Mouse (Mus musculus) gastrocnemius, postnatal 36 days (tissue): ENCODE data around the gene Urm1. TPM values are rescaled to one million over a fixed set of nuclear protein-coding genes. Genes with fewer than 3 reads are reported as not detected.
A peak's percentile ranks its signal among the peaks of the same experiment; 100 is the strongest.
"Not testable (repeated sequence)": the region's sequence is repeated elsewhere in the genome, so short reads cannot be mapped to it uniquely, and the experiment has no call there.

ENCODE experiments used
- DNase-seq, 2 experiments: peaks; one replicate each; pipeline ENCODE4 v3.0.0; 2022
- intact Hi-C: fragments of 180-260 bp; cut with DNase I; formaldehyde crosslinking; loops from one replicate; pipeline ENCODE4 v1.15.1; 2025
- long read RNA-seq, 2 experiments: library from polyadenylated mRNA; stranded (forward); transcript quantifications; one replicate each; pipeline ENCODE4 v2.0.0; 2021
- total RNA-seq, 2 experiments: library from RNA; stranded (reverse); gene quantifications; 2 replicates each; pipeline ENCODE4 v1.2.3; 2021

The Urm1 gene
- total RNA-seq, result 10 to 100 TPM; 24.0 to 29.2 TPM
- long read RNA-seq, experiment 1, transcript Urm1-201 (5 exons, 2,196 nt), result major isoform, 8 of 11 reads
- long read RNA-seq, experiment 1, partial matches to known transcripts, result 0 of 11 reads
- long read RNA-seq, experiment 1, other reads (novel, unspliced or antisense), result 2 of 11 reads
- long read RNA-seq, experiment 2, transcript Urm1-201 (5 exons, 2,196 nt), result major isoform, 9 of 17 reads
- long read RNA-seq, experiment 2, partial matches to known transcripts, result 0 of 17 reads
- long read RNA-seq, experiment 2, other reads (novel, unspliced or antisense), result 6 of 17 reads

GRCm38 (mm10) chr2:29820025-29820817, at the start of gene Urm1:
TSS of gene Urm1 (plus strand) at chr2:29820075.
- intact Hi-C loops, result no loop called here
- DNase-seq, result peak; percentile 31 to 50

- no peak for DNase-seq
- intact Hi-C loops, result no loop called here
Measured at GRCm38 (mm10) chr2:29770162-29770561, 49.7 kb upstream of the Urm1 start.

DNA sequence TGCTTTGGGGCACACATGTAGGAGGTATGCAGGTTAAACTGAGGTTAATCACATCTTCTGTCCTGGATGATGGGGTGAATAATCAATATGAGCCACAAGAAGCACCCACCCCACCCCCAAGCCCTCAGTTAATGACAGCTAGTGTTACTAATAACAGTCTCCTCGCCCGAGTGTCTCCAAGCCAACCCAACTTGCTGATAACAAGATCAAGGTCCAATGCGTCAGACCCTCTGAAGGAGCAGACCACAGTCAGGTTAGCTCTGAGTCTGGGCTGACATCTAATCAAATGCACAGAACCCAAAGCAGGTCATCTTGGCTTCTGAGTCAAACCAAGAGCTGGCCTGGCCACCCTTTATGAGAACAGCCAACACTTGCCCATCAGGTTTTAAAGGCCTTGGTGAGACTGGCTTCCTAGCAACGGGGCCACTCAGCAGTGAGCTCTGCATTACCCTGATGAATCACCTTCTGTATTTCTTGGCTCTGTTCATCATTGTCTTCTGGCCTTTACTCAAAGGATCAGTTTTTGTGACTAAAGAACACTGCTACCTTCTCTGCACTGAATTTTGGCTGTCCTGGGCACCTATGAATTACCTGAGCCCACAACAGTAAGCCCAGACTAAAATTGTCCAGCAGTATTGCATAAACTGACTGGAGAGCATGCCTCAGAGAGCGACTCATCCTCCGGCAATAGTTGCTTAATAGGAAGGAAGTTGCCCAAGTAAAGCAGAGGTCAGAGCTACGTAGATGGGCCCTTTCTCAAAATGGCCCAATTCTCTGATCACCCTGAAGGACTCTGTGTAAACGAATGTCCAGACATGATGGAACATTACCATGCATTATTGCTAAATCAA, 48.0 kb upstream of the Urm1 start:
- no peak for DNase-seq
- intact Hi-C loops, result no loop called here

- intact Hi-C loops, result no loop called here
- DNase-seq, result no peak
Measured at GRCm38 (mm10) chr2:29773323-29773722, 46.6 kb upstream of the Urm1 start.

DNA sequence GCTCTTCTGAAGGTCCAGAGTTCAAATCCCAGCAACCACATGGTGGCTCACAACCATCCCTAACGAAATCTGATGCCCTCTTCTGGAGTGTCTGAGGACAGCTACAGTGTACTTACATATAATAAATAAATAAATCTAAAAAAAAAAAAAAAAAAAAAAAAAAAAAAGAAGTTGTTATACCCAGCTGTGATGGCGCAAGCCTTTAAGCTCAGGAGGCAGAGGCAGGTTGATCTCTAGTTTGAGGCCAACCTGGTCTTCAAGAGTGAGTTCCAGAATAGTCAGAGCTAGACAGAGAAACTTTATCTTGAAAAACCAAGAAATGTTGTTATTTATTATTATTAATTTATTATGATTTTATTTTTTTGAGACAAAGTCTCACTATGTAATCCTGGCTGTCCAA, 38.6 kb upstream of the Urm1 start:
- intact Hi-C loops, DNase-seq: not testable (repeated sequence)

DNA sequence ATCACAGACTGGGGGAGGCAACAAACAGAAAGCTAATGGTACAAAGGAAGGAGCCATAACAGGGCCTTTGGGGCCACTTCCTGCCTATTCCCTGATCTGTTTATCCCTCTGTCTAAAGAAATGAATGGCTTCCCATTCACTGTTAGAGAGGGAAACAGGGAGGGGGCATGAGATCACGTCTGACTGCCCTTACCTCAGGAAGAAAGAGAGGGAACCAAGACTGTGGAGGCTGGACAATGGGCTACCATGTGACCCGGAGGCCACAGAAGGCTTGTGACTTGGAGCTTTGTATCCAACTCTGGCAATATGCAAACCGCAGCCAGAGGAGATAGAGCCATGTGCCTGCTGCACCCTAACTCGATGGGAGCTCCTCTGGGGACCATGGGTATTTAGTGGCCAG, 35.6 kb upstream of the Urm1 start:
- intact Hi-C loops, result no loop called here
- no peak for DNase-seq

DNA sequence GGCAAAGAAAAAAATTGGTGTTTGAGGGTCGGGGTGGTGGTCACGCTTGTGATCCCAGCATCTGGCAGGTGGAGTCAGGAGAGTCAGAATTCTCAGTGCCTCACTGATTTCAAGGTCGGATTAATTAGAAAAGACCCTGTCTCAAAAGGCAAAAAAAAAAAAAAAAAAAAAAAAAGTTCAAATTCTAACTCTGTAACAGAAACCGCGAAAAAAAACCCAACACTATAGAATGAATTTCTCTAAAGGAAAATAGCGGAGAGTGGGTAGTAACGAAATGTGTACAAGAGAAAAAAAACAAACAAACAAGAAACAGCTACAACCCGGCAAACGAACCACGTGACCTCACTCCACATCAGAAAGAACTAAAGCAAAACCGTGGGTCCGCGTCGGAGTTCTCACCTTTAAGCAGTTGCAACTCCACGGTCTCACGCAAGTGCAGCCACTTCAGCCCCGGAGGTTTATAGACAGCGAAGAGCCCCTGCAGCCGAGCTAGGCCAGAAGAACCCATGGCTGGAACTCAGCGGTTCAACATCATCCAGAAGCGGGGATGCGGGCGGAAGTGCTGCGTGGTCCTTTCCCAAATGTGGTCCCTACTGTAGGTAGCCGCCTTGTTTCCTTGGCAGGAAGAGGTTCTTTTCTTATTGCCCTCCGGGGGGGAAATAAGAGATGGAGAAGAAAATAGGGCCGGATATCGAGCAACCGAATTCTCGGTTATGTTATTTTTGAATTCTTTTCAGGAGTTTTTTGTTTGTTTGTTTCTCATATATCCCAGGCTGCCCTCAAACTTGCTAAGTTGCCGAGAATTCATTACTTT, 32.6 kb upstream of the Urm1 start, which contains the start of gene Coq4:
TSS of gene Coq4 (plus strand) at position 390 of the 814 bp plus-strand sequence.
- intact Hi-C loops, result no loop called here
- peak; percentile 82 to 87 for DNase-seq

GRCm38 (mm10) chr2:29787937-29788681, 31.8 kb upstream of the Urm1 start, which contains the start of gene Trub2:
TSS of gene Trub2 (minus strand) at chr2:29788502.
- intact Hi-C loops, result no loop called here
- DNase-seq, result peak; percentile 68 to 74

DNA sequence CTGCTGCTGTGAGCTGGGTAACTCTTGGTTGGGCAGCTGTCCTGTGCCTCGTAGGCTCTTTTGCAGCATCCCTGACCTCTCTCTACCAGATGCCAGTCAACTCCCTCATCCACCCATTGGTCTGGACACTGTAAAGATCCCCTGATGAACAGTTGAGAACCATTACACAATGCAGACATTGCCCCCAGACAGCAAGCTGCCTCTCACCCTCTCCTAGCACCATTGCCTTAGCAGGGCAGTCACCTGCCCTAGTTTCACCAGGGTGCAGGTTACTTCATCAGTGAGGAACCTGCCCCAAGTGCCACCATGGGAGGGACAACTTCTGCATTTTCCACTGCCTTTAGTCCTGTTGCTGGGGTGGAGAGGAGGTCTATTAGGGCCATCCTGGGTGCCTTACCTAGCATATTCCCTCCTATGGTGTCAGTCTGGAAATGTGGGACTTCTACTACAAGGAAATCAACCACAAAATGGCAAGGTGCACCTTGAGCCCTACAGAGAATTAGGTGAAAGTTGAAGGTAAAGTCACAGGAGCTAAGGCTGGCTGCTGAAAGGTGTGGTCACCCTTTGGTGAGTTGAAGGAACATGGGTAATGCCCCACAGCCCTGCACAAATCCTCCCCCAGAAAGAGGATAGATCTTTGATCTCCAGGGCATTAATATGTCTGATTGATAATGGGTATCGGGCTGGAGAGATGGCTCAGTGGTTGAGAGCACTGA, 26.9 kb upstream of the Urm1 start:
- intact Hi-C loops, result no loop called here
- no peak for DNase-seq

DNA sequence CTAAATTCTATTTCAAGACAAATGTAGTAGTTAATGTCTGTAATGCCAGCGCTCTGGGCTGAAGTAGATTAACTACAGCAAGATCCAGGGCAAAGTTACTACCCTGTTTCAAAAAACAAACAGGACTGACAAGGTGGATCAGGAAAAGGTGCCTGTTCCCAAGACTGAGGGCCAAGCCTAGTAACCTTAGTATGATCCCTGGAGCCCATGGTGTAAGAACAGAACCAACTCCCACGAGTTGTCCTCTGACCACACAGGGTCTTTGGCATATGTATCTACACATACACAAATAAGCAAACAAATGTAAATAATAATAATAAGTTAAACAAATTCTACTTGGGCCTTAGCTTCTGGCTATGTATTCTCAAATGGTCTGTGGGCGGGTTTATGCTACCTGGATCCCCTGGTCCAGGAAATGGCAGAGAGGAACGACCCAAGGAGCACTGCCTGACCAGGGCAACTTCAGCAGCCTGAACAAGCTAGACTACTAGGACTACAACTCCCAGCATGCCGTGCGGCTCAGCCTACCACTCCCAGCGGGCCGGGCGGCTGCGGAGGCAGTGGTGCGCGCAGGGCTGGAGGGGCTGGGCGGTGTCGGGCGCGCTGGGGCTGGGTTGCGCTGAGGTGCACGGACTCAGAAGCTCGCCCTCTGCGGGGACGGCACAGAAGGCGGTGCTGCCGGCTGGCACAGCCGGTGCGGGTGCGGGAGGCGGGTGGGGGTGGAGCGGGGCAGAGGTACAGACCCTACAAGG, 17.6 kb upstream of the Urm1 start, which contains the start of gene Slc27a4:
TSS of gene Slc27a4 (plus strand) at position 560 of the 752 bp plus-strand sequence.
- DNase-seq, result peak; percentile 89 to 95

DNA sequence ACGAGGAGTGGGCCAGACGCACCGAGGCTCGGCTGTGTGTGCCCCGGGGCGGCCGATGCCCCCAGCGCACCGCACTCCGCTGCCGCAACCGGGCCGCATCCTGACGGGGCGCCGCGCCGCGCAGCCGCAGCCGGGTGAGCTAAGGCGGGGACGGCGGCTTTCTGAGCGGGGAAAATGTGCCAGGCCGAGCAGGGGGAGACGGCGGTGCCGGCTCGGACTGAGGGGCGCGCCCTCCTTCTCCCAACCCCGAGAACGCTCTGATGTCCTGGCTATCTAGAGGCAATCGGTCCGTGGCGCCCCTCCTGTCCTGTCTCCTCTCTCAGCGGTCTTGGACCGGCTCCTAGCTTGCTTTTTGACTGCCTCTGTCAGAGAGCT, 17.1 kb upstream of the Urm1 start:
- DNase-seq, result no peak
- intact Hi-C loops, result loop anchor here (2.0 kb wide), 1 partner anchor 14 kb away; no protein-coding TSS in a partner anchor

More for the DNA sequence above, 17.6 kb upstream of the Urm1 start, which contains the start of gene Slc27a4:
- intact Hi-C loops, result loop anchor here (2.0 kb wide), 1 partner anchor 15 kb away; no protein-coding TSS in a partner anchor

GRCm38 (mm10) chr2:29803400-29803831, 16.5 kb upstream of the Urm1 start:
- intact Hi-C loops, result loop anchor here (2.0 kb wide), 1 partner anchor 13 kb away; no protein-coding TSS in a partner anchor
- DNase-seq, result no peak

DNA sequence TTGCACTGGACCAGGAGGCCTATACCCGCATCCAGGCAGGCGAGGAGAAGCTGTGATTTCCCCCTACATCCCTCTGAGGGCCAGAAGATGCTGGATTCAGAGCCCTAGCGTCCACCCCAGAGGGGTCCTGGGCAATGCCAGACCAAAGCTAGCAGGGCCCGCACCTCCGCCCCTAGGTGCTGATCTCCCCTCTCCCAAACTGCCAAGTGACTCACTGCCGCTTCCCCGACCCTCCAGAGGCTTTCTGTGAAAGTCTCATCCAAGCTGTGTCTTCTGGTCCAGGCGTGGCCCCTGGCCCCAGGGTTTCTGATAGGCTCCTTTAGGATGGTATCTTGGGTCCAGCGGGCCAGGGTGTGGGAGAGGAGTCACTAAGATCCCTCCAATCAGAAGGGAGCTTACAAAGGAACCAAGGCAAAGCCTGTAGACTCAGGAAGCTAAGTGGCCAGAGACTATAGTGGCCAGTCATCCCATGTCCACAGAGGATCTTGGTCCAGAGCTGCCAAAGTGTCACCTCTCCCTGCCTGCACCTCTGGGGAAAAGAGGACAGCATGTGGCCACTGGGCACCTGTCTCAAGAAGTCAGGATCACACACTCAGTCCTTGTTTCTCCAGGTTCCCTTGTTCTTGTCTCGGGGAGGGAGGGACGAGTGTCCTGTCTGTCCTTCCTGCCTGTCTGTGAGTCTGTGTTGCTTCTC, 4.0 kb upstream of the Urm1 start:
- no peak for DNase-seq
- intact Hi-C loops, result loop anchor here (2.0 to 5.0 kb wide), 3 partner anchors 13 to 161 kb away; partner anchors contain the start of gene Slc27a4

GRCm38 (mm10) chr2:29817426-29818232, 2.2 kb upstream of the Urm1 start:
- intact Hi-C loops, result loop anchor here (2.0 to 5.0 kb wide), 3 partner anchors 15 to 160 kb away; partner anchors contain the start of gene Slc27a4
- peak; percentile 76 to 78 for DNase-seq

- no peak for DNase-seq
- intact Hi-C loops, result loop anchor here (5.0 kb wide), 2 partner anchors 38 to 158 kb away; no protein-coding TSS in a partner anchor
Measured at GRCm38 (mm10) chr2:29819363-29819762, 512 bp upstream of the Urm1 start.
